Mouse (Mus musculus) kidney, postnatal 10 days (tissue): ENCODE measurements around the gene Tmigd1.
A peak's percentile ranks its signal among the peaks of the same experiment; 100 is the strongest.

Experiments
- DNase-seq: peaks from one replicate; pipeline ENCODE4 v3.0.0; 2021; ENCODE audit warnings: mixed read lengths

Gene Tmigd1

GRCm38 (mm10) chr11:76901579-76902361 is at the start of gene Tmigd1:
Gene Tmigd1 (plus strand): TSS chr11:76902159.
- DNase-seq, result no peak

GRCm38 (mm10) chr11:76854475-76855341 is 47.3 kb upstream of the Tmigd1 start:
- DNase-seq, result peak; percentile 52

- DNase-seq, result no peak
Measured at GRCm38 (mm10) chr11:76856601-76857000, 45.4 kb upstream of the Tmigd1 start.

- no peak for DNase-seq
Measured at GRCm38 (mm10) chr11:76857111-76857510, 44.8 kb upstream of the Tmigd1 start.

- no peak for DNase-seq
Measured at GRCm38 (mm10) chr11:76858781-76859180, 43.2 kb upstream of the Tmigd1 start.

GRCm38 (mm10) chr11:76859261-76859660 is 42.7 kb upstream of the Tmigd1 start:
- no peak for DNase-seq

- DNase-seq, result no peak
Measured at GRCm38 (mm10) chr11:76861185-76861584, 40.8 kb upstream of the Tmigd1 start.

GRCm38 (mm10) chr11:76872556-76873234 is 29.3 kb upstream of the Tmigd1 start:
- DNase-seq, result no peak

GRCm38 (mm10) chr11:76873865-76874264 is 28.1 kb upstream of the Tmigd1 start:
- DNase-seq, result no peak

- DNase-seq, result peak; percentile 30
Measured at GRCm38 (mm10) chr11:76874766-76875165, 27.2 kb upstream of the Tmigd1 start.

- no peak for DNase-seq
Measured at GRCm38 (mm10) chr11:76879816-76880215, 22.1 kb upstream of the Tmigd1 start.

GRCm38 (mm10) chr11:76884451-76884850 is 17.5 kb upstream of the Tmigd1 start:
- no peak for DNase-seq

GRCm38 (mm10) chr11:76889339-76890164 is 12.4 kb upstream of the Tmigd1 start:
- peak; percentile 61 for DNase-seq

- DNase-seq, result no peak
Measured at GRCm38 (mm10) chr11:76891171-76891570, 10.8 kb upstream of the Tmigd1 start.

- no peak for DNase-seq
Measured at GRCm38 (mm10) chr11:76891738-76892349, 10.1 kb upstream of the Tmigd1 start.

- no peak for DNase-seq
Measured at GRCm38 (mm10) chr11:76892972-76893371, 9.0 kb upstream of the Tmigd1 start.

- peak; percentile 77 for DNase-seq
Measured at GRCm38 (mm10) chr11:76893570-76893969, 8.4 kb upstream of the Tmigd1 start.

GRCm38 (mm10) chr11:76894240-76894639 is 7.7 kb upstream of the Tmigd1 start:
- DNase-seq, result peak; percentile 82

GRCm38 (mm10) chr11:76896360-76896759 is 5.6 kb upstream of the Tmigd1 start:
- peak; percentile 37 for DNase-seq

GRCm38 (mm10) chr11:76897126-76897525 is 4.8 kb upstream of the Tmigd1 start:
- peak; percentile 46 for DNase-seq

GRCm38 (mm10) chr11:76897871-76898270 is 4.1 kb upstream of the Tmigd1 start:
- DNase-seq, result no peak

GRCm38 (mm10) chr11:76898751-76899150 is 3.2 kb upstream of the Tmigd1 start:
- DNase-seq, result no peak
